ENCODE assay signal across 23 mouse cellular contexts in the genomic region with DNA sequence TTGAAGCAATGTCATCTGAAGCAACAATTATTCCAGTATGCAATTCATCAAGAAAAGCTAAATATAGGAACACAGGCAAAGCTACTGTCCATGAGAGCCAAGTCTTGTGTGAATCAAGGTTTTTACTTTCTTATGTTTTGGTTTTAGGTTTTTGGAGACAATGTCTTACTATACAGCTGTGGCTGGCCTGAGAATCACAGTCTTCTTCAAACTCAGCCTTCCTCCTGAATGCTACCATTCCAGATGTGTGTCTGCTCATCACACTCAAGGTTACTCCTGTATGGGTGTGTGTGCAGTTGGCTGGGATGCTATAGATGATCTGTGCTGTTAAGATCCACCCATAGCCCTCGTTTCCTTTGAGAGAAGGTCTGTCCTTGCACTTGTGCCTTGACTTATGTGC.
A peak's percentile ranks its signal among the peaks of the same experiment; 100 is the strongest.
DNase-seq lines count a peak whose midpoint lies in the region; ATAC-seq and TF ChIP-seq lines count a peak whose summit lies in the region.
"Had no signal": no experiment of that assay in that cellular context is flagged by ENCODE, and none has a peak within 500 bp of the region (broad histone marks: within the 10 kb centered on the region; RNA-seq: fewer than 3 reads in every experiment).

No protein-coding gene starts in this region.

- no peak overlapping the region for H3K4me2 ChIP-seq in lung, postnatal 0 days (replicated peaks; ENCODE audit: low read depth, low read length)
- no peak overlapping the region for H3K4me2 ChIP-seq in stomach, postnatal 0 days (replicated peaks; ENCODE audit: low read depth)
- H3K4me2 ChIP-seq in forebrain, embryonic 11.5 days (ENCODE audit: low read depth, low read length, severe bottlenecking): no peak overlapping the region
- H3K4me2 ChIP-seq: embryonic facial prominence, embryonic 12.5 days; forebrain, embryonic 13.5 days; forebrain, embryonic 15.5 days had no signal

- TF ChIP-seq CTCF in lung, postnatal 0 days (IDR thresholded peaks at IDR 0.05): no peak
- TF ChIP-seq CTCF in stomach, postnatal 0 days (IDR thresholded peaks at IDR 0.05; ENCODE audit: low read depth): no peak

- no peak overlapping the region for H3K4me3 ChIP-seq in lung, postnatal 0 days (ENCODE audit: low read depth, low read length)
- H3K4me3 ChIP-seq in brown adipose tissue, adult 24 weeks (ENCODE audit: insufficient read depth, low read depth, low read length): no peak overlapping the region
- no peak overlapping the region for H3K4me3 ChIP-seq in stomach, postnatal 0 days (ENCODE audit: low read depth, low read length)
- H3K4me3 ChIP-seq in forebrain, embryonic 11.5 days (ENCODE audit: low read depth, low read length): no peak overlapping the region
- H3K4me3 ChIP-seq: embryonic facial prominence, embryonic 12.5 days; erythroblast, embryonic 14.5 days; forebrain, embryonic 10.5 days; forebrain, embryonic 13.5 days; forebrain, embryonic 15.5 days had no signal

- H3K27me3 ChIP-seq in lung, postnatal 0 days (replicated peaks; ENCODE audit: insufficient read depth, low read length): no peaks in the 10 kb centered on the region
- H3K27me3 ChIP-seq in stomach, postnatal 0 days (ENCODE audit: control insufficient read depth, insufficient read depth, low read length): no peaks in the 10 kb centered on the region
- H3K27me3 ChIP-seq in forebrain, embryonic 11.5 days (ENCODE audit: control insufficient read depth, insufficient read depth, low read length): no peaks in the 10 kb centered on the region
- H3K27me3 ChIP-seq: embryonic facial prominence, embryonic 12.5 days; forebrain, embryonic 13.5 days; forebrain, embryonic 15.5 days had no signal

- WGBS in lung, postnatal 0 days: 44% methylated on average over 1 of the region's 1 CpGs
- 39% methylated on average over 1 of the region's 1 CpGs for WGBS in stomach, postnatal 0 days
- 87% methylated on average over 1 of the region's 1 CpGs for WGBS in forebrain, embryonic 11.5 days

- no peaks in the 10 kb centered on the region for H3K9me3 ChIP-seq in lung, postnatal 0 days (ENCODE audit: low read length)
- H3K9me3 ChIP-seq in stomach, postnatal 0 days (ENCODE audit: control insufficient read depth, low read length): no peaks in the 10 kb centered on the region
- no peaks in the 10 kb centered on the region for H3K9me3 ChIP-seq in forebrain, embryonic 11.5 days (ENCODE audit: control insufficient read depth, low read length)
- H3K9me3 ChIP-seq: embryonic facial prominence, embryonic 12.5 days; forebrain, embryonic 10.5 days; forebrain, embryonic 13.5 days; forebrain, embryonic 15.5 days had no signal

- TF ChIP-seq EP300 in lung, postnatal 0 days (IDR thresholded peaks at IDR 0.05): no peak
- TF ChIP-seq EP300 in stomach, postnatal 0 days (optimal IDR thresholded peaks at IDR 0.05): no peak

- H3K4me1 ChIP-seq in lung, postnatal 0 days (ENCODE audit: insufficient read depth, low read depth, low read length): 0 out of 2 replicates have a peak, but pooled peaks cover 3% of the 10 kb centered on the region
- peaks cover 9% of the 10 kb centered on the region for H3K4me1 ChIP-seq in brown adipose tissue, adult 24 weeks (ENCODE audit: control insufficient read depth, insufficient read depth, insufficient read length, low read length)
- H3K4me1 ChIP-seq in stomach, postnatal 0 days (replicated peaks; ENCODE audit: control insufficient read depth, insufficient read depth): 0 out of 2 replicates have a peak, but pooled peaks cover 3% of the 10 kb centered on the region
- H3K4me1 ChIP-seq in forebrain, embryonic 11.5 days (replicated peaks; ENCODE audit: control insufficient read depth, insufficient read depth, low read length): no peaks in the 10 kb centered on the region
- H3K4me1 ChIP-seq: embryonic facial prominence, embryonic 12.5 days had no signal

- no peak overlapping the region for H3K27ac ChIP-seq in lung, postnatal 0 days (ENCODE audit: low read length)
- H3K27ac ChIP-seq in brown adipose tissue, adult 24 weeks (replicated peaks; ENCODE audit: low read depth, low read length): peak overlapping the region; percentile 96
- 0 out of 2 replicates have a peak overlapping the region, but pooled peaks have one; percentile 18 for H3K27ac ChIP-seq in stomach, postnatal 0 days (replicated peaks)
- H3K27ac ChIP-seq in forebrain, embryonic 11.5 days (ENCODE audit: low read depth, low read length): no peak overlapping the region
- H3K27ac ChIP-seq: embryonic facial prominence, embryonic 12.5 days; forebrain, embryonic 10.5 days; forebrain, embryonic 13.5 days; forebrain, embryonic 15.5 days had no signal

- peak; percentile 49 for DNase-seq in lung, postnatal 0 days (ENCODE audit: low spot score)
- DNase-seq in lung, postnatal 25 days (ENCODE audit: low spot score): no peak
- peak; percentile 35 for DNase-seq in adipocyte (ENCODE audit: low spot score)
- no peak for DNase-seq in stomach, postnatal 0 days (ENCODE audit: low spot score)
- no peak for DNase-seq in right cerebral cortex, postnatal 4 days
- DNase-seq in forebrain, embryonic 11.5 days (ENCODE audit: low spot score): no peak
- DNase-seq: adrenal gland, adult 8-10 months; adrenal gland, postnatal 14 days; adrenal gland, postnatal 36 days; cerebellum, adult 11 months; cerebellum, adult 18-20 months; cerebellum, adult 8-10 months; cerebellum, adult 9-11 months; cerebellum, postnatal 14 days; cerebellum, postnatal 36 days; embryo, embryonic 11 days; forebrain, postnatal 0 days had no signal

- H3K9ac ChIP-seq in lung, postnatal 0 days (replicated peaks; ENCODE audit: low read depth): no peak overlapping the region
- no peak overlapping the region for H3K9ac ChIP-seq in stomach, postnatal 0 days (ENCODE audit: low read length)
- no peak overlapping the region for H3K9ac ChIP-seq in forebrain, embryonic 11.5 days (ENCODE audit: low read length)
- H3K9ac ChIP-seq: embryonic facial prominence, embryonic 12.5 days; forebrain, embryonic 13.5 days; forebrain, embryonic 15.5 days; forebrain, postnatal 0 days had no signal

- H3K36me3 ChIP-seq in lung, postnatal 0 days (ENCODE audit: insufficient read depth, low read length): no peaks in the 10 kb centered on the region
- no peaks in the 10 kb centered on the region for H3K36me3 ChIP-seq in stomach, postnatal 0 days (ENCODE audit: control insufficient read depth, insufficient read depth, low read length)
- no peaks in the 10 kb centered on the region for H3K36me3 ChIP-seq in forebrain, embryonic 11.5 days (ENCODE audit: control insufficient read depth, insufficient read depth, low read length)
- H3K36me3 ChIP-seq: embryonic facial prominence, embryonic 12.5 days; forebrain, embryonic 10.5 days; forebrain, embryonic 15.5 days had no signal

- ATAC-seq in lung, postnatal 0 days: no peak
- ATAC-seq in stomach, postnatal 0 days (ENCODE audit: low FRiP score, low TSS enrichment): no peak
- no peak for ATAC-seq in forebrain, embryonic 11.5 days (replicated peaks; ENCODE audit: low FRiP score)
- ATAC-seq: forebrain, embryonic 13.5 days; forebrain, embryonic 15.5 days; forebrain, postnatal 0 days had no signal

Comparison
In these comparisons a context has a peak if more than half of its experiments do, and no peak if none do; other contexts are left out.
1. DNase-seq: peak in lung, postnatal 0 days (single experiment) and adipocyte (single experiment); none in lung, postnatal 25 days (single experiment), stomach, postnatal 0 days (single experiment), right cerebral cortex, postnatal 4 days (single experiment) and forebrain, embryonic 11.5 days (single experiment).
2. H3K27ac ChIP-seq: peak in brown adipose tissue, adult 24 weeks (single experiment) and stomach, postnatal 0 days (single experiment); none in lung, postnatal 0 days (single experiment) and forebrain, embryonic 11.5 days (single experiment).